Mouse (Mus musculus) intestine, embryonic 16.5 days (tissue): ENCODE measurements around the gene 1700067K01Rik. TPM values are rescaled to one million over a fixed set of nuclear protein-coding genes. Genes with fewer than 3 reads are reported as not detected.

ENCODE experiments used
- ATAC-seq: fragments of 200-750 bp; cut with Nextera tagmentation; 2 replicates; pipeline ENCODE4 v1.8.0; 2017; ENCODE audit warnings: moderate TSS enrichment, moderate library complexity
- H3K27ac ChIP-seq: fragments of 300-500 bp; sonication (generic); 2 replicates; pipeline ENCODE4 v1.5.1; 2014; ENCODE audit warnings: mild to moderate bottlenecking, low read length
- H3K27me3 ChIP-seq: fragments of 300-500 bp; sonication (generic); replicated peaks from 2 replicates; pipeline ENCODE4 v1.6.1; 2014; ENCODE audit warnings: low read length, control low read depth, mixed read lengths; ENCODE audit not compliant: control insufficient read depth, insufficient read depth
- H3K36me3 ChIP-seq: fragments of 300-500 bp; sonication (generic); 2 replicates; pipeline ENCODE4 v1.6.1; 2014; ENCODE audit warnings: low read length, control low read depth; ENCODE audit not compliant: control insufficient read depth, insufficient read depth
- H3K4me1 ChIP-seq: fragments of 300-500 bp; sonication (generic); 2 replicates; pipeline ENCODE4 v1.6.1; 2014; ENCODE audit warnings: low read length, control low read depth, mixed read lengths; ENCODE audit not compliant: control insufficient read depth, insufficient read depth
- H3K4me2 ChIP-seq: fragments of 300-500 bp; sonication (generic); 2 replicates; pipeline ENCODE4 v1.6.1; 2014; ENCODE audit warnings: low read depth, low read length, control low read depth
- H3K4me3 ChIP-seq: fragments of 300-500 bp; sonication (generic); 2 replicates; pipeline ENCODE4 v1.5.1; 2014; ENCODE audit warnings: mild to moderate bottlenecking, low read length
- H3K9ac ChIP-seq: fragments of 300-500 bp; sonication (generic); 2 replicates; pipeline ENCODE4 v1.6.1; 2014; ENCODE audit warnings: low read depth, low read length
- H3K9me3 ChIP-seq: fragments of 300-500 bp; sonication (generic); 2 replicates; pipeline ENCODE4 v1.6.1; 2016; ENCODE audit warnings: low read length, control low read depth; ENCODE audit not compliant: control insufficient read depth
- WGBS: fragments of 180-500 bp; shearing (Covaris S2); extraction: QIAGEN DNeasy Blood & Tissue Kit; methylation state at CpG from one replicate; pipeline ENCODE4 v1.1.7; 2014; 5-methylcytosine and 5-hydroxymethylcytosine counted together
- polyA plus RNA-seq: library from polyadenylated mRNA; unstranded; fragments of >200 nt; fragmentation: Nextera tagmentation; extraction: Ambion mirVana; gene quantifications from 2 replicates; pipeline ENCODE4 v1.2.1, GENCODE M21; 2015

1700067K01Rik gene
- polyA plus RNA-seq, 1 experiment from 2014 or later = 0.66 TPM

GRCm38 (mm10) chr8:84038015-84038414, 36.7 kb downstream of the 1700067K01Rik start:
- no peak overlapping the region for H3K4me3 ChIP-seq
- H3K9me3 ChIP-seq = no peaks in the 10 kb centered on the region
- no peak for ATAC-seq
- H3K27ac ChIP-seq = no peak overlapping the region
- no peaks in the 10 kb centered on the region for H3K36me3 ChIP-seq
- no peak overlapping the region for H3K4me2 ChIP-seq
- H3K4me1 ChIP-seq = peaks cover 7% of the 10 kb centered on the region; the same call in 1 of the 2 replicates
- WGBS = 68% methylated on average over 5 of the region's 5 CpGs
- peaks cover 13% of the 10 kb centered on the region for H3K27me3 ChIP-seq
- no peak overlapping the region for H3K9ac ChIP-seq

- no peak for ATAC-seq
- Histone ChIP-seq H3K36me3 (no peaks in the 10 kb centered on the region), H3K4me2 (no peak overlapping the region), H3K27me3 (peaks cover 22% of the 10 kb centered on the region), H3K4me3 (no peak overlapping the region), H3K9me3 (no peaks in the 10 kb centered on the region), H3K27ac (no peak overlapping the region), H3K4me1 (peaks cover 7% of the 10 kb centered on the region; the same call in 1 of the 2 replicates), H3K9ac (no peak overlapping the region)
- 8% methylated on average over 5 of the region's 5 CpGs for WGBS
Observed at GRCm38 (mm10) chr8:84039050-84039449, 37.7 kb downstream of the 1700067K01Rik start.

GRCm38 (mm10) chr8:84042066-84042947, 41.0 kb downstream of the 1700067K01Rik start, which contains the start of gene Il27ra:
TSS of gene Il27ra (minus strand) at chr8:84042589.
- H3K4me3 ChIP-seq = peak within 1 kb of the TSS; percentile 41
- H3K27ac ChIP-seq = no peak within 1 kb of the TSS
- peaks cover 7% of the 10 kb centered on the region; the same call in 1 of the 2 replicates for H3K4me1 ChIP-seq
- peaks cover 35% of the 10 kb centered on the region for H3K27me3 ChIP-seq
- no peaks in the 10 kb centered on the region for H3K9me3 ChIP-seq
- 6% methylated on average over 40 of the region's 40 CpGs for WGBS
- H3K36me3 ChIP-seq = no peaks in the 10 kb centered on the region
- peak within 1 kb of the TSS; percentile 61 for H3K9ac ChIP-seq
- peak within 1 kb of the TSS; percentile 72 for H3K4me2 ChIP-seq
- peak; percentile 78 for ATAC-seq

DNA sequence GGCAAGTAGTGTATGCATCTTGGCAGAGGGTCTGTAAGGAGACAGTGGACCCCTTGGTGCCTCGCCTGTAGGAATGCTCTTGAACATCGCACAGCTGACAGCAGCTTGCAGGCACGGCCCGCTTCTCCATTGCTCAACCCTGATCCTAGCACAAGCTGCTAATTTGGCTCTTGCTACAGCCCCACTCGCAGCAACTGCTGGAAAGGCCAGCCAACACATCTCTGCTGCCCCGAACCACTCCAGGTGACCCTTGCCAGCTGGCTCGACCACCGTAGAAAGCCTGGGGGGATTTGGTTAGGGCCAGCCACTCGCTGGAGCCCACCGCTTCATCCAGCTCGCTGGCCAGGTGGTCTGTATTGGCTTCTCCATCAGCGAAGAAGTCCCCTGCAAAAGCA, 41.6 kb downstream of the 1700067K01Rik start:
- no peaks in the 10 kb centered on the region for H3K36me3 ChIP-seq
- no peak for ATAC-seq
- H3K27me3 ChIP-seq = peaks cover 35% of the 10 kb centered on the region
- peak overlapping the region; percentile 72; the same call in 1 of the 2 replicates for H3K4me2 ChIP-seq
- no peak overlapping the region for H3K9ac ChIP-seq
- peaks cover 7% of the 10 kb centered on the region; the same call in 1 of the 2 replicates for H3K4me1 ChIP-seq
- H3K4me3 ChIP-seq = peak overlapping the region; percentile 41; the same call in 1 of the 2 replicates
- no peak overlapping the region for H3K27ac ChIP-seq
- H3K9me3 ChIP-seq = no peaks in the 10 kb centered on the region
- WGBS = 42% methylated on average over 12 of the region's 12 CpGs

DNA sequence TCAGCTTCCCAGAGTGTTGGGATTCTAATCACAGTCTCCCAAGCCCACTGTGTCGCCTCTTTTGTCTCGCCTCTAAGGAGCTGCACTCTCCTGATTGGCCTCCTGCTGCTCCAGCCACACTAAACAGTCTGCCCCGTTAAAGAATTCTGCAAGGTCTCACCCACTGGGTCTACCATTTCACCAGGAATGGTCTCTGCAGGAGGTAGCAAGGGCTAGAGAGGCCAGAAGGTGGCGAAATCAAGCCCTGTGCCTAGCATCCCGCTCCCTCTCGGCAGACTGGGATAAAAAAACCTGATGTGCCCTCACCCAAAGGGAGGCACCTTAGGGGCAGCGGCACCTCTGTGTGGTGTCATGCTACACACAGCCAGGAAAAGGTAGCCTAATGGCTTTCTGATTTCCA, 42.8 kb downstream of the 1700067K01Rik start:
- no peak overlapping the region for H3K4me2 ChIP-seq
- 18% methylated on average over 7 of the region's 7 CpGs for WGBS

DNA sequence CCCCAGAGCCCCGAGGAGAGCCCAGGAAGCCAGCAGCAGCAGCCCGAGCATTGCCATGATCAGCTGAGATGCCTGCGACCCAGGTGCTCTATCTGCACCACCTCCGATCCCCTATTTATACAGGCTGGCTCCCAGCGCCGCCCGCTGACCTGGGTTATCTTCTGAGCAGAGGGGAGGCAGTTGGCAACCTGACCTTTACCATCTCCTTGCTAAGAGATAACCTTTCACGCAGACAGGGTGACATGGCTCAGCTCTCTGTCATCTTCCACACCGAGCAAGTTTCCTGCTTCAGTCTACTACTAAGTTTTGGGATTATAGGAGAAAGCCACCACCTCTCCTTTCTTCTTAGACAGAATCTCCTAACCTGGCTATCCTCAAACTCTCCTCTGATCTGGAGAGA, 43.6 kb downstream of the 1700067K01Rik start, which contains the start of gene Rln3:
TSS of gene Rln3 (minus strand) at position 101 of the 400 bp plus-strand sequence.
- peaks cover 7% of the 10 kb centered on the region; the same call in 1 of the 2 replicates for H3K4me1 ChIP-seq
- no peak within 1 kb of the TSS for H3K27ac ChIP-seq
- H3K4me2 ChIP-seq = no peak within 1 kb of the TSS
- 8% methylated on average over 9 of the region's 9 CpGs for WGBS
- no peaks in the 10 kb centered on the region for H3K9me3 ChIP-seq
- ATAC-seq = no peak
- peaks cover 35% of the 10 kb centered on the region for H3K27me3 ChIP-seq
- H3K4me3 ChIP-seq = peak within 1 kb of the TSS; percentile 16
- H3K36me3 ChIP-seq = no peaks in the 10 kb centered on the region
- peak within 1 kb of the TSS; percentile 37; the same call in 1 of the 2 replicates for H3K9ac ChIP-seq

More for the DNA sequence above, 42.8 kb downstream of the 1700067K01Rik start:
- Histone ChIP-seq H3K36me3 (no peaks in the 10 kb centered on the region), H3K27ac (no peak overlapping the region), H3K9me3 (no peaks in the 10 kb centered on the region), H3K9ac (no peak overlapping the region), H3K4me3 (no peak overlapping the region), H3K4me1 (peaks cover 7% of the 10 kb centered on the region; the same call in 1 of the 2 replicates), H3K27me3 (peaks cover 35% of the 10 kb centered on the region)
- ATAC-seq = no peak

DNA sequence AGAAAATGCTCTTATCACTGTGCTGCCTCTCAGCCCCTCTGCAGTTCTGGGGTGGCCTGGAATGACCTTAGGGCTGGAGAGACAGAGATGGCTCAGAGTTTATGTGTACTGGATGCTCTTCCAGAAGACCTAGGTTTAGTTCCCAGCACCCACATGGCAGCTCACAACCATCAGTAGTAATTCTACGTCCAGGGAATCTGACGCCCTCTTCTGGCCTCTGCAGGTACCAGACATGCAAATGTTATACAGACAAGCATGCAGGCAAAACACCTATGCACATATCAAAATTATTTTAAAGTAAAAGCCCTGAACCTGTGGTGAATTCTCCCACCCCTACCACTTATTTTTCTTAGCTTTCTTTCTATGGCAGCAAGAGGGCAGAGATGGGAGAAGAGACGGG, 45.2 kb downstream of the 1700067K01Rik start:
- no peak for ATAC-seq
- Histone ChIP-seq H3K36me3 (no peaks in the 10 kb centered on the region), H3K4me2 (no peak overlapping the region), H3K27ac (no peak overlapping the region), H3K4me1 (peaks cover 7% of the 10 kb centered on the region; the same call in 1 of the 2 replicates), H3K9me3 (no peaks in the 10 kb centered on the region), H3K27me3 (peaks cover 35% of the 10 kb centered on the region), H3K9ac (no peak overlapping the region), H3K4me3 (no peak overlapping the region)
- 81% methylated on average over 3 of the region's 3 CpGs for WGBS

- H3K36me3 ChIP-seq = no peaks in the 10 kb centered on the region
- H3K4me2 ChIP-seq = no peak overlapping the region
- H3K4me1 ChIP-seq = no peaks in the 10 kb centered on the region
- H3K27ac ChIP-seq = no peak overlapping the region
- 72% methylated on average over 5 of the region's 5 CpGs for WGBS
- no peak overlapping the region for H3K4me3 ChIP-seq
- H3K9ac ChIP-seq = no peak overlapping the region
- peaks cover 21% of the 10 kb centered on the region for H3K27me3 ChIP-seq
- no peaks in the 10 kb centered on the region for H3K9me3 ChIP-seq
- no peak for ATAC-seq
Observed at GRCm38 (mm10) chr8:84048171-84048570, 46.9 kb downstream of the 1700067K01Rik start.

GRCm38 (mm10) chr8:84052746-84053145, 51.4 kb downstream of the 1700067K01Rik start:
- 54% methylated on average over 3 of the region's 3 CpGs for WGBS
- H3K9me3 ChIP-seq = no peaks in the 10 kb centered on the region
- no peaks in the 10 kb centered on the region for H3K27me3 ChIP-seq
- H3K27ac ChIP-seq = no peak overlapping the region
- no peak overlapping the region for H3K9ac ChIP-seq
- H3K4me3 ChIP-seq = no peak overlapping the region
- no peak overlapping the region for H3K4me2 ChIP-seq
- ATAC-seq = peak; percentile 72
- H3K36me3 ChIP-seq = no peaks in the 10 kb centered on the region
- H3K4me1 ChIP-seq = no peaks in the 10 kb centered on the region
